Mouse (Mus musculus) lung, postnatal 4 days (tissue): Measurements from ENCODE around the gene E130308A19Rik.
A peak's percentile ranks its signal among the peaks of the same experiment; 100 is the strongest.

Experiments
- DNase-seq, 2 experiments: peaks; one replicate each; pipeline ENCODE4 v3.0.0; 2021

The E130308A19Rik gene

DNA sequence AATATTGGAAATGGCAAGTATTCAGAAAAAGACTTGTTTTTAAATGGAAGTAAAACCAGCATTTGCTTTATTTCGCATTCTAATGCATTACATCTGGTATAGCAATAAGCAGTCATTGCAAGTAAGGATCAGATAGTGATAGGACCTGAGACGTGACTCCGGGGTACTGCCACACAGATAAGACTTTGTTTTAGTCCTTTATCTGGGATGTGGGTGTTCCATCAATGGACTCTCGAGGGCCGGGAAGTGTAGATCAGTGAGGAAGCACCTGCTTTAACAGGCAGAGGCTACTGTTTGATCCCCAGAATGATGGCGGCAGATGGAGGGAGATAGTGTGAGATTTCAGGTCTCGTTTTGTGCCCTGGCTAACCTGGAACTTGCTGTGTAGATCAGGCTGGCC lies 105.5 kb downstream of the E130308A19Rik start:
- DNase-seq, result no peak

GRCm38 (mm10) chr4:59739321-59739720 lies 113.3 kb downstream of the E130308A19Rik start:
- no peak for DNase-seq

GRCm38 (mm10) chr4:59739882-59740281 lies 113.9 kb downstream of the E130308A19Rik start:
- DNase-seq, result no peak

DNA sequence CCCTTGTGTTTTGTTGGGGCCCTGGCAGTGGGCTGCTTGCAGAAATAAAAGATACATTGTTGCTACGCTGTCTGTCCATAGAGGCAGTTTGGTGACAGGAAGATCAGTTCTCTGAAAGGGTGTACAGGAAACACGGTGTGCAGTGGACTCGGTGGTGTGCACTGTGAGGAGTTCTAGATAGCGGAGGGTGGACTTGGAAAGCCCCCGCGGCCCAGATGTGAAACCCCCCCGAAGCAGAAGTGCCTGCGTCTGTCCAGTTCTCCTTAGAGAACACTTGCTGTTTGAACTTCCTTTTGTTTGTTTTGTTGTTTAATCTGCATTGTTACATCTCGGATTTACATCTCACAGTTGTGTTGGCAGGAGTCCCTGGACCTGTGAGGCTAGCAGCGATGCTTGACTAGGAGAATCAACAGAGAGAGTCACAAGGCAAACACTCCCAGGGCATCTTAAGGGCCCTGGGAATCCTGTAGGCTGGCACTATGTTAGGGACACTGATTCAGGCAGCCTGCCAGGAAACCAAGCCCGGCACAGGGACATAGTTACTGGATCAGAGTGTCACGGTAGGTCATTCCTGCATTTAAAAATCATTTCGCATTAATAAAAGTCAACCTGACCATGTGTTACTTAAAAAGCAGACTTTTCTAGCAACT lies 127.6 kb downstream of the E130308A19Rik start:
- peak; percentile 71 to 84 for DNase-seq

GRCm38 (mm10) chr4:59756332-59757082 lies 130.5 kb downstream of the E130308A19Rik start:
- peak; percentile 65 to 87 for DNase-seq

DNA sequence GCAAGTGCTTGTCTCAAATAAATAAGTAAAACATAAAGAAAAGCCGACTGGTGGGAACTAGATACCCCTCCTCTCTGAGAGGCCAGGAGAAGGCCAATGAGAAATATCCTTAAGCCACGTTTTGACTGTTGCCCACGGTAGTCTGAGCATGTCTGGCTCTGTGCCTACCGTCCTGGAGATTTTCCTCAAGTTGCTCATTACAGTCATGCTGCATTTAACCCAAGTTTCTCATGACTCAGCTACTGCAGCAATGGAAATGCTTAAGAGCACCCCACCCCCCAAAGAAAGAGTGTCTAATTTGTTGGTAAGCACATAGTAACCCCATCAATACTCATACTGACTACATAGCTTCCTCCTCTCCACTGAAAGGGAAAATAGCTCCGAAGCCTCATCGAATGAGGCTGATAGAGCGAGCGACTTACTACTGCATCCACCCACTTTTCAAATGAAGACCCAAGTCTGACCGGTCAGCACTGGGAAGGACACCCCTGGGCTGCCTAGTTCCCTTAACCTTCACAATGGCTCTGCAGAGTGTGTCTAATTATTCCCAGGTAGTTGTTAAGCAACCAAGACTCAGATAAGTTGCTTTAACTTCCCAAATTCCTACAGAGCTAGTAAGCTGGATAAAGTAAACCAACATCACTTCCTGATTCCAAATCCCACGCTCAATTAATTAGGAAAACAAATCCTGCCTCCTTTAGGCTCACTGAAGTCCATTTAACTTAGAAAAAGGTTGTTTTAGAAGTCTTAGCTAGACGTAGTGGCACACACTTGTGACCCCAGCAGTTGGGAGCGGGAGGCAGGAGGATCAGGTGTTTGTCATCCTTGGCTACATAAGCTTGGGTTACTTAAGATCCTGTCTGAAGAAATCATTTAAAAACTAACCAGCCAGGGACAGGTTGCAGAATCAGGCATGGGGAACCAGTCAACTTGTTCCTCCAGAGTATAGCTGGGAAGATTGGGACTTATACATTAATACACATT lies 131.7 kb downstream of the E130308A19Rik start:
- DNase-seq, result no peak

DNA sequence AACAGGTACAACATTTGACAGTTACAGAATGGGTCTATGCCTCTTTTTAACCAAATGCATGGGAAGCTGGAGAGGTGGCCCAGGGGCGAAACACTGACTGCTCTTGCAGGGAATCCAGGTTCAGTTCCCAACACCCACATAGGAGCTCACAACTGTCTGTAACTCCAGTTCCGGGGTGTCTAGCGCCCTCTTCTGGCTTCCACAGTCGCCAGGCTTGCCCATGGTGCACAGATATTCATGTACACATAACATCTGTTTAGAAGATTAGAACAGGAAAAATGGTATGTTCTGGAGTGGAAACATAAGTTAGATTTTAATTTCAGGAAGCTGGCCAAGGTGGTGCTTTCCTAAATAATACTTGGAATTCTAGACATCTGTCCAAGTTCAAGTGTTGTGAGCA lies 134.0 kb downstream of the E130308A19Rik start:
- no peak for DNase-seq

DNA sequence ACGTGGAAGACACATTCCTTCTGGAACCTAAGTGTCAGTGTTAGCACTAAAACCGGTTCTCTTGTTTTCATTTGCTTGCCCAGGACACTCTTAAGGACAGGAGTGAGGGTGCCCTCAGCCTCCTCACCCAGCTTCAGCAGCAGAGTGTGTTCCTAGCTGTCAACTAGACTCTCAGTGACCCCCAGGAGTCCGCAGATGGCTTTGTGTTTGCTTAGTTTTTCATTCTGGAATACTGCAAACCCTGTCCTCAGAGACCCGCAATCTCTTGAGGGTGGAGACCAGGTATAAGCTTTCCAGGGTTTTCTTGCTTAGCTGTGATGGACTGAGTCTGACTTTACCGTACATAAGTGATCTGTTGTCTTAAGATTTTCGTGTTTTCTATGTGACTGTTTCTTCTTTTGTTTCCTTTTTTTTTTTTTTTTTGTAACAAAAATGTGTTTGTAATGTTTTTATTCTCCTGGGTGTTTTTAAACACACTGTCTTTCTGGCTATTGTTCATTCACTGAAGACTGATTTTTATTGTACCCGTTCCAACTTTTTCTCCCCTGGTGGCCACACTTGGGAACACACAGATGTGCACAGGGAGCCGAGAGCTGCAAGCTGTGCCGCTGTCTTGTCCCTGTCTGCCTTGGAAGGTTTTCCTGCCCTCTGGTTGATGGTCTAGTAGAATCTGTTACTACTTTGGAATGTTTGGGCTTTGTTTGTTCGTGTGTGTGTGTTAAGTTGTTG lies 134.8 kb downstream of the E130308A19Rik start:
- DNase-seq, result peak; percentile 58 to 78

DNA sequence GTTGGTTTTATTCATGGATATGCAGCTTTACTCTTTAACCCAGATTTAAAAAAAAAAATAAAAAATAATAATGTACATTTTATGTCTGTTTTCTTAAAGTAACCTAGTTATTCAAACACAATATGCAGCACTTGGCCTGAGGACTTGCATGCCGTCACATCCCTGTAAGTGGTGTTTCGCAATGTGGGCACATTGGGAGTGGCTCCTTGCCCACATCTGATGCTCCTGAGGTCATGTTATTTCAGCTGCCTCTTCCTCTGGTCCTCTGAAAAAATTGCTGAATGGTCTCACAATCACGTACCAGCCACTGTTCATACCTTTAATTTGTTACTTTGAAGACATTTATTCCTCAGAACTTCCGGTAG lies 135.3 kb downstream of the E130308A19Rik start:
- peak; percentile 43 to 63 for DNase-seq

DNA sequence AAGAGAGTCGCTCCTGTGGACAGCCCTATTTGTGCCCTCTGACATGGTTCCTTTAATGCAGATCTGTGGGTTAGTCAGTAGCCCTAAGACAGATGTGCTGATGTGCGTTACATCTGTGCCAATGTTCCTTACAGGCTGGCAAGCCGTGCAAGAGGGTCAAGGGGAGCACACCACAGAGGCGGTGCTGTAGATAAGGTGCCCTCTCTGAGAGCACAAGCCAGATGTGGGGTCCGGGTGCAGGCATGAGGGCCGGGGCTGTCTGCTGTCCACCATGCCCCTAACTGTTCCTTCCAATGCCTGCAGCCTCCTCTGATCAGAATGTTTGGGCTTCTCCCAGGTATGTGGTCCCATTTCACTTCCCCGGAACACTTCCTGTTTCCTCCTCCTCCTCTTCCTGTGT lies 138.9 kb downstream of the E130308A19Rik start:
- DNase-seq, result no peak

GRCm38 (mm10) chr4:59765385-59766005 lies 139.5 kb downstream of the E130308A19Rik start:
- DNase-seq, result peak; percentile 39 to 44

- DNase-seq, result no peak
These were observed 141.7 kb downstream of the E130308A19Rik start for GRCm38 (mm10) chr4:59767717-59768116.

GRCm38 (mm10) chr4:59772171-59772879 lies 146.3 kb downstream of the E130308A19Rik start:
- DNase-seq, result no peak

- DNase-seq, result no peak
These were observed 151.8 kb downstream of the E130308A19Rik start for GRCm38 (mm10) chr4:59777828-59778227.

DNA sequence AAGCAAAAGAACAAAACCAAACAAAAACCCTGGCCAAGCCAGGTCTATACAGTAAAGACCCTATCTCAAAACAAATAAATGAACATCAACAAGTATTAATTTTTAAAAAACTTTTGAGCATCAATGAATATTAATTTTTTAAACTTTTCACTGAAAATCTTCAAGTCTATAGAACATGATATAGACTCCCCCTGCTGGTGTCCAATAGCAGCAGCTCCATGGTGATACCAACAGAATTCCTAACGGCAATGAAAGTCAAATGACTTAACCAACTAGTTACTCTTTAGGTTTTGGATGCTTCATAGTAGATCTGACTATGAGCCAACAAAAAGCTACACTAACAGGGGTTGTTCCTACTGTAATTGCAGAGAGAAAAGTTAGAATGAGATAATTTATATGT lies 154.6 kb downstream of the E130308A19Rik start:
- no peak for DNase-seq

GRCm38 (mm10) chr4:59782853-59783684 lies 157.1 kb downstream of the E130308A19Rik start:
- DNase-seq, result no peak

DNA sequence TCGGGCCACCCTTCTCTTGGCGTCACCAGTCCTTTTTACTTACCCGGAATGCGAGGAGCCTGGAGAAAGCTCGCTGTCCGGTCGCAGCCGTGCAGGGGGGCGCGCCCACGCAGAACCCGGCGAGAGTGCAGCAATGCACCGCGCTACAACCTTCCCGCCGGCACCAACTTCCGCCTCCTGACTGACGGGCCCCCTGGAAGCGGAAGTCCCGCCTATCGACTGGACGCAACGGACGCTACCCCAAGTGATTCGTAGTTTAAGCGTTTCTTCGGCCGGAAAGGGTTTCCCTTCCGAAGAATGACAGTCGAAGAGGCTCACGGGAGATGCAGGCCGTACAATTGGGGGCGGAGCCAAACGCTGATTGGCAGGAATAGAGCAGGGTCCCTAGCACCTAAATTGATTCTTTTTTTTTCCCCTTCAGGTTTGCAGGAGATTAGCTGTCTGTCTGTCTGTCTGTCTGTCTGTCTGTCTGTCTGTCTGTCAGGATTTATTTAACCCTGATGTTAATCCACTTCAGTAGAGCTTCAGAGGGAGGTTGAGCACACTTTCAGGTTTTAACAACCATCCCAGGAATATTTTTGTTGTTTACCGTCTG lies 157.8 kb downstream of the E130308A19Rik start:
- DNase-seq, result peak; percentile 96 to 97

- no peak for DNase-seq
These were observed 159.4 kb downstream of the E130308A19Rik start for GRCm38 (mm10) chr4:59785412-59785811.

- peak; percentile 65 to 87 for DNase-seq
These were observed 160.7 kb downstream of the E130308A19Rik start for GRCm38 (mm10) chr4:59786661-59787060.

DNA sequence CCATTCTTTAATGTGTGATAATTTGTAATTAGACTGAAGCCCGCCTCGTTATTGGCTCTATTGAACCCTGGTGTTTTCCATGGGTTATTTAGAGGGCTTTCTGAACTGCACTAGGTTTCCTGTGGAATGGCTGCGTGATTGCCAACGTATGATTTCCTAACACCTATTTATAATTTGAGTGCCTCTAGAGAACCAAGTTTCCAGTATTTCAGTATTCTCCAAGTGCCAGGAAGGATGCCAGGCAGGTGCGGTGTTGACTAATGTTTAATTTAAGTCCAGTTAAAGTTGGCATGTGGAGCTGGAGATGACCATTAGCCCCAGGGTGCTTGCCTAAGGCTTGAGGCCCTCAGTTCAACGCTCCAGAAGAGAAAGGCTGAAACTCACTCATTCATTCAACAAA lies 161.1 kb downstream of the E130308A19Rik start:
- peak; percentile 44 for DNase-seq
